Mouse (Mus musculus) bone marrow, adult 2 months (tissue): ENCODE results near the gene Sept9. TPM values are rescaled to one million over a fixed set of nuclear protein-coding genes. Genes with fewer than 3 reads are reported as not detected.
A peak's percentile ranks its signal among the peaks of the same experiment; 100 is the strongest.

Source experiments
- H3K27ac ChIP-seq: fragments of 200-500 bp; 2 replicates; pipeline ENCODE4 v1.5.1; 2012; ENCODE audit warnings: low read depth, mild to moderate bottlenecking, control low read depth, inconsistent platforms, low read length; ENCODE audit not compliant: control insufficient read depth, poor library complexity, insufficient read depth
- H3K4me1 ChIP-seq: fragments of 200-500 bp; 2 replicates; pipeline ENCODE4 v1.6.1; 2011; ENCODE audit warnings: low read length; ENCODE audit not compliant: control insufficient read depth, insufficient read depth
- H3K4me3 ChIP-seq: fragments of 200-500 bp; replicated peaks from 2 replicates; pipeline ENCODE3; 2011; ENCODE audit warnings: mild to moderate bottlenecking, low read depth, low read length, control low read depth; ENCODE audit not compliant: control insufficient read depth
- CTCF ChIP-seq: fragments of 200-500 bp; IDR thresholded peaks from 2 replicates; pipeline ENCODE4 v1.5.1; 2011; ENCODE audit warnings: low read length, control low read depth; ENCODE audit not compliant: control insufficient read depth, insufficient read depth
- POLR2A ChIP-seq: fragments of 200-500 bp; IDR thresholded peaks from 2 replicates; pipeline ENCODE4 v1.6.1; 2011; ENCODE audit warnings: low read depth, mild to moderate bottlenecking, control low read depth, low read length, borderline replicate concordance; ENCODE audit not compliant: control insufficient read depth
- WGBS: fragments of 180-500 bp; shearing (Covaris S2); methylation state at CpG from one replicate; pipeline ENCODE4 v1.1.7; 2018; 5-methylcytosine and 5-hydroxymethylcytosine counted together
- polyA plus RNA-seq: library from polyadenylated mRNA; stranded (reverse); fragments of >200 nt; gene quantifications from 2 replicates; pipeline ENCODE4 v1.2.4, GENCODE M21; 2011; ENCODE audit warnings: low replicate concordance; ENCODE audit not compliant: missing spikeins, insufficient read depth, insufficient read length

Gene Sept9
- polyA plus RNA-seq, 1 experiment, result 51.6 TPM

DNA sequence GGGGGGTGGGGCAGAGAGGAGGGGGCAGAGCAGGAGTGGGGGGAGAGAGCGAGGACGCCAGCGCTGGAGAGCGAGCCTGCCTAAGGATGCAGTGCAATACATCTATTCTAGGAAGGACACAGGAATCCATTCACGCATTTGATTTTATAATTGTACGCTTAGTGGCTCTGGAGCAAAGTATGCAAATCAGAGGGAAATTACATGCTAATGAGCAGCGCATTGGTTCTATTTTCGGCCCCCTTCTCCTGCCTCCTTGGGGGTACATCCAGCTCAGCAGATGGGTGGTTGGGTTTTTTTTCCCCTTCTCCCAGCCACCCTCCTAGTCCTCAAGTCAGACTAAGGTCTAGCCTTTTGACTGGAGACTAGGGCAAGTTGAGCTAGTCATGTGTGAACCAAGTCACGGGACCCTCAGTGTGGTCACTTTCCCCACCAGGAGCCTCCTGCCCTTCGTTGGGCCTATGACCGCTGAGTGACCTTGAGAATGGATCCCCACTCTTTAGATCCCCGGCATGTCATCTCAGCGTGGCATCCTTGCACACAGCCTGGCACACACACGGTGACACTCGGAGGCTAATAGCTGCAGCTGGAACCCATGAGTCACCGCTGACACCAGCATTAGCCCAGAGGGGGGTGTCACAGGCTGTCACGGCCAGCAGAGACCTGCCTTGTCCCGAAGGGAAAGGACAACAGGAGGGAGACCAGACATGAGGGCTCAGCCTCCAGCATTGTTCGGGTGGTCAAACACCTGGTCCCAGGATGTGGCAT lies 29.5 kb upstream of the Sept9 start:
- no peak overlapping the region for H3K4me3 ChIP-seq
- H3K27ac ChIP-seq, result no peak overlapping the region
- 91% methylated on average over 19 of the region's 19 CpGs for WGBS
- no peaks in the 10 kb centered on the region for H3K4me1 ChIP-seq
- TF ChIP-seq CTCF (no peak), POLR2A (no peak)

DNA sequence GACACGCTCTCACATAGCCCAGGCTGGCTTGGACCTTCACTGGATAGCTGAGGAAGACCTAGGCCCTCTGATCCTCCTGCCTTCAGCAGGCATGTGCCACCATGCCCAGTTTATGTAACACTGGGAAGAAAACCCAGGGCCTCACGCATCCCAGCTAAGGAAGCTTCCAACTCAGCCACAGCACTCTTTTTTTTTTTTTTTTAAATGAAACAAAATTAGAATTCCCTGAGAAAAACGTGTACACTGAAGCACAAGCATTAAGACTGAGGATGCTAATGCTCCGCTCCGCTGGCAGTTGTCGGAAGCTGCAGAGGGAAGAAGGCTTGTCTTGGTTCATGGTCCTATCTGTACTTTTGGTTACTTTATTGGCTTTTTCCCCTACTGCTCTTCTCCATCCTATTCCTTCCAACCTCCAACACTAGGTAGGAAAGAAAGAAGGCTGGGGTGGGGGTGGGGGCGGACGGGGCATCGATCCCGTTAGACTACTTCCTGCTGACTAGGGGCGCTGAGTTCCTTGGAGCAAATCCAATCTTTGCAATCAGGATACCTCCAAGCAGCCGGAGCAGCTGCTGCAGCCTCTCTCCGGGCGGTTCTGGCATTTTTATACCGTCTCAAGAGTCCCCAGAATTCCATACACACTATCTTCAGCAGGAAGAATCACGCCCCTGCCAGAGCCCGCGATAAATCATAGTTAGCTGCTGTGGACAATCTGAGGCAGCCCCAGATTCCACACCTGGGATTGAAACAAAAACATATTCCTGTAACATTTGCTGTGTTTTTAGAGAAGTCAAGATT lies 25.2 kb upstream of the Sept9 start:
- no peaks in the 10 kb centered on the region for H3K4me1 ChIP-seq
- peak overlapping the region; percentile 61 for H3K4me3 ChIP-seq
- TF ChIP-seq POLR2A (no peak), CTCF (no peak)
- 56% methylated on average over 18 of the region's 18 CpGs for WGBS
- no peak overlapping the region for H3K27ac ChIP-seq

DNA sequence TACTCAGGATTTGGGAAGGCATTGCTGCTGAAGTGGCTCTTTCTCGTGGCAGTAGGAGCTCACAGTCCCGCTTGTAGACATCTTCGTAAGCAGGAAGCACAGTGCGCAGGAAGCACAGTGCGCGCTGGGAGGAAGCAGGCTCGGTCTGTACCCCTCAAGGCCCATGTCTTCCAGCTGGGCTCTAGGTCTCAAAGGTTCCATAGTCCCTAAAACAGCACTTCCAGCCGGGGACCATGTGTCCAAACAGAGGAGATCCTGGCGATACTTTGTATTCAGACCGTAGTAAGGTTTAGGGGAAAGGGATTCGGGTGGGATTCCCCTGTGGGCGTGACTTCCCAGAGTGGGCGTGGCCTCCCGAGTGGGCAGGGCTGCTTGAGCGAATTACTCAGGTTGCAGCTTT lies 24.5 kb upstream of the Sept9 start:
- H3K4me3 ChIP-seq, result peak overlapping the region; percentile 61
- TF ChIP-seq CTCF (no peak), POLR2A (peak; percentile 57; the same call in 1 of the 2 replicates)
- H3K27ac ChIP-seq, result peak overlapping the region; percentile 26; the same call in 1 of the 2 replicates
- H3K4me1 ChIP-seq, result no peaks in the 10 kb centered on the region
- WGBS, result 18% methylated on average over 15 of the region's 15 CpGs

DNA sequence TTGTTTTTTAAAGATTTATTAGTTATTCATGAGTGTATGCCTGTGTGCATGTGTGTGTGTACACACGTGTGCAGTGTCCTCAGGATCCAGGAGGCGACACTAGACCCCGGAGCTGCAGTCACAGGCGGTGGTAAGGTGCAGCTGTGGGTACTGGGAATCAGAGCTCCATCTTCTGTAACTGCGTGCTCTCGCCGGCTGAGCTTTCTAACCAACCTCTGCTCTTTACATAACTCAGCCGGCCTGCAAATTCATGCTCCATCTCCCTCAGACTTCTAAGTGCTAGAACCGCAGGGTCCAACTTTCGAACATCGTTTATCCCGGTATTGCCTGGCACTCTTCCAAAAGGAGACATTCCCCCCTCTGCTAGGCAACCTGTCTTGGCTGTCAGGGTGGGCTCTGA lies 24.0 kb upstream of the Sept9 start:
- Histone ChIP-seq H3K4me3 (no peak overlapping the region), H3K27ac (no peak overlapping the region), H3K4me1 (no peaks in the 10 kb centered on the region)
- WGBS, result 85% methylated on average over 12 of the region's 12 CpGs
- TF ChIP-seq CTCF, result no peak
- no peak for TF ChIP-seq POLR2A

DNA sequence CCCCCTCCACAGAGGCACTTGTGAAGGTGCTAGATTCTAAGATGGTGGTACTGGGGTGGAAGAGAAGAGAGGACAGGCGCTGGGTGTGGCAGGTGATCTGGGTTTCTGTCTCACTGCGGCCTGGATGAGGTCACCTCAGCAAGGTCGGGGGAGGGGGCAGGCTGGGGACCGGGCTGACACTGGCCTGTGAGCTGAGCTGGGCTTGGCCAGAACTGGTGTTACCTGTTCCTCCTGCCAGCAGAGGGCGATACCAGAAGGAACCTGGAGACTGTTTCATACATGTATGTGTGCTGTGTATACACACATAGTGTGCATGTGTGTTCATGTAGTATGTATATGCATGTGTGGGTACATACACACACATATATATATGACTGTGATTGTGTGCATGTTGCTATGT lies 23.2 kb upstream of the Sept9 start:
- H3K4me1 ChIP-seq, result no peaks in the 10 kb centered on the region
- no peak overlapping the region for H3K4me3 ChIP-seq
- no peak overlapping the region for H3K27ac ChIP-seq
- TF ChIP-seq CTCF, result peak; percentile 63
- TF ChIP-seq POLR2A, result no peak
- 53% methylated on average over 5 of the region's 5 CpGs for WGBS

DNA sequence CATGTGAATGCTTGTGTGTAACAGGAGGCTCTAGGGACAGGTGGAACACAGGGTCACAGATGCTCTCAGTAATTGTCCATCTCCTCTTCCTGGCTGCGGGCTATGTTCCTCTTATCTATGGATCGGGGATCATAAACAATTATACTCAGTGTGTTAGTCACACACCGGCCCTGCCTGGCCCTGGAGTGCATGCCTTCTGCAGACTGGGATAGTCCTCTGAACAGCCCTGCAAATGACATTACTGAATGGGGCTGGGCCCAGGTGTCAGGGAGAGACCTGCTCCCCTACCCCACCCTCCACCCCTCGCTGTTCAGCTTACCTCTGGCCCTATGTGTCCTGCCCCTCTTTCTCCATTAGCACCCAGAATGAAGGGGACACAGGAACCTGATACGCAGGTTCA lies 22.6 kb upstream of the Sept9 start:
- TF ChIP-seq POLR2A (no peak), CTCF (no peak)
- no peak overlapping the region for H3K4me3 ChIP-seq
- no peaks in the 10 kb centered on the region for H3K4me1 ChIP-seq
- WGBS, result 76% methylated on average over 5 of the region's 5 CpGs
- H3K27ac ChIP-seq, result no peak overlapping the region

DNA sequence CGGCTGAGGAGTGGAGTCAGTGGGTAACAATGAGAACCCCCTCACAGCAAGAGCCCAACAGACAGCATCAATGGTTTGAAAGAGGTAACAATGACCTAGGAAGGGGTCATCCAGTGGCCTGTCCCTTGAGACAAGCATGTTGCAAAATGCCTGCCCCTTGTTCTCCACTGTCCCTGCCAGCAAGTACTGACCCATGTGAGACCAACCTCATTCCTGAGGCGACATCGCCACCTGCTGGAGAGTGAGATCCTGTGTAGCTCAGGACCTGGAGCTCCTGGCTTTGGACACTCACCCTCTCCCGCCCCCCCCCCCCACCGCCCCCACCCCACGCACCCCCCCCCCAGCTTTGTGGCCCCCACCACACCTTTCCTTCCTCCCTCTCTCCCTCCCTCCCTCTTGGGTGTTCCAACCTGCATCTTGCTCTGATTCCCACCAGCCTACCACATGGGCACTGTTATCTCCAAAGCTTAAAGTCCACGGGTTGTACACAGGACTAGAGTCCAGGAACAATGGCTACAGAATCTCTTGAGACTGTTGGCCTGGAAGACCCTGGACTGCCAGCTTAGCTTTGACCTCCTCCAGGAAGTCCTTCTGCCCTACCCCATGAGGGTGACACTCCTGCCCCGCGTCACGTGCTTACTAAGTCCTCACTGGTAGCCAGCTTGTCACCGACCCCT lies 22.0 kb upstream of the Sept9 start:
- Histone ChIP-seq H3K4me1 (no peaks in the 10 kb centered on the region), H3K27ac (no peak overlapping the region), H3K4me3 (no peak overlapping the region)
- TF ChIP-seq CTCF, result peak; percentile 98
- no peak for TF ChIP-seq POLR2A
- WGBS, result 56% methylated on average over 8 of the region's 11 CpGs

DNA sequence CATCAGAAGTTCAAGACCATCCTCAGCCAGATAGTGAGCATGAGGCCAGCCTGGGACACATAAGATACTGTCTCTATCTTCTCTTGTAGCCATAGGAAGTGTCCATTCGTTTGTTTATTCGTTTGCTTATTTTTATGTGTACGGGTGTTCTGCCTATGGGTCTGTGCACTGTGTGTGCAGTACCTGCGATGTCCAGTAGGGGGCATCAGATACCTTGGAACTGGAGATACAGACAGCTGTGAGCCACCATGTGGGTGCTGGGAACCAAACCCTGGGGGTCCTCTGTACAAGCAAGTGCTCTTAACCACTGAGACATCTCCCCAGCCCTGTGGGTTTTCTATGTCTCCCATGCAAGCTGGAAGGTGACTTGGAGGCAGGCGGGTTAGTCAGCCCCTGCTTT lies 19.6 kb upstream of the Sept9 start:
- Histone ChIP-seq H3K4me3 (no peak overlapping the region), H3K4me1 (no peaks in the 10 kb centered on the region), H3K27ac (no peak overlapping the region)
- 84% methylated on average over 5 of the region's 5 CpGs for WGBS
- TF ChIP-seq CTCF (peak; percentile 53), POLR2A (no peak)
